10 mouse cellular contexts compared by ENCODE assay signal in genomic region chr16:10767158-10767557, GRCm38 (mm10). TPM values are rescaled to one million over a fixed set of nuclear protein-coding genes. Genes with fewer than 3 reads are reported as not detected.
A peak's percentile ranks its signal among the peaks of the same experiment; 100 is the strongest.
DNase-seq lines count a peak whose midpoint lies in the region; ATAC-seq lines count a peak whose summit lies in the region.
"Had no signal": no experiment of that assay in that cellular context is flagged by ENCODE, and none has a peak within 500 bp of the region (broad histone marks: within the 10 kb centered on the region; RNA-seq: fewer than 3 reads in every experiment).

No protein-coding gene starts in this region.

- no peaks in the 10 kb centered on the region for H3K27me3 ChIP-seq in midbrain, embryonic 14.5 days (ENCODE audit: control insufficient read depth, insufficient read depth, low read length)
- no peaks in the 10 kb centered on the region for H3K27me3 ChIP-seq in midbrain, embryonic 15.5 days (replicated peaks)

- H3K4me3 ChIP-seq in midbrain, embryonic 14.5 days (replicated peaks; ENCODE audit: low read depth, low read length), result no peak overlapping the region
- H3K4me3 ChIP-seq in midbrain, embryonic 15.5 days, result no peak overlapping the region
- H3K4me3 ChIP-seq: myocyte had no signal

- H3K9ac ChIP-seq in midbrain, embryonic 14.5 days (replicated peaks; ENCODE audit: low read length), result no peak overlapping the region
- H3K9ac ChIP-seq in midbrain, embryonic 15.5 days, result no peak overlapping the region

- H3K4me1 ChIP-seq in midbrain, embryonic 14.5 days (ENCODE audit: control insufficient read depth, insufficient read depth, low read length), result no peaks in the 10 kb centered on the region
- H3K4me1 ChIP-seq in midbrain, embryonic 15.5 days, result no peaks in the 10 kb centered on the region

- peak; percentile 79 for DNase-seq in midbrain, embryonic 14.5 days
- DNase-seq in T-cell, adult 2 months (ENCODE audit: low spot score), result peak; percentile 79
- DNase-seq in cerebellum, postnatal 14 days, result peak; percentile 82 to 88
- DNase-seq in heart, postnatal 36 days, result peak; percentile 73 to 75
- peak; percentile 21 to 48 for DNase-seq in left cerebral cortex, postnatal 36 days (ENCODE audit: low spot score in 2 of 2)
- DNase-seq in retina, postnatal 7 days (ENCODE audit: low read depth, low spot score), result peak; percentile 43

- H3K27ac ChIP-seq in midbrain, embryonic 14.5 days (replicated peaks; ENCODE audit: low read depth, low read length), result no peak overlapping the region
- no peak overlapping the region for H3K27ac ChIP-seq in midbrain, embryonic 15.5 days

- no peaks in the 10 kb centered on the region for H3K9me3 ChIP-seq in midbrain, embryonic 14.5 days (ENCODE audit: control insufficient read depth, low read length)
- no peaks in the 10 kb centered on the region for H3K9me3 ChIP-seq in midbrain, embryonic 15.5 days

- intact Hi-C loops in heart, postnatal 36 days (cut with DNase I), result loop anchor here (2.0 to 5.0 kb wide), 2 partner anchors 100 to 126 kb away; no protein-coding TSS in a partner anchor
- intact Hi-C loops in left cerebral cortex, postnatal 36 days (cut with DNase I), result no loop called here

- no peaks in the 10 kb centered on the region for H3K36me3 ChIP-seq in midbrain, embryonic 14.5 days (ENCODE audit: control insufficient read depth, insufficient read depth, low read length)
- no peaks in the 10 kb centered on the region for H3K36me3 ChIP-seq in midbrain, embryonic 15.5 days (replicated peaks)

- no peak overlapping the region for H3K4me2 ChIP-seq in midbrain, embryonic 14.5 days (ENCODE audit: low read length)
- H3K4me2 ChIP-seq in midbrain, embryonic 15.5 days, result no peak overlapping the region

- no peak for ATAC-seq in midbrain, embryonic 14.5 days (ENCODE audit: low FRiP score, low TSS enrichment)
- no peak for ATAC-seq in midbrain, embryonic 15.5 days (replicated peaks)
- ATAC-seq in monocyte, adult 5-6 weeks (replicated peaks; ENCODE audit: insufficient number of reproducible peaks, low FRiP score, low TSS enrichment, poor library complexity, severe bottlenecking), result no peak

- WGBS in midbrain, embryonic 14.5 days, result 36% methylated on average over 4 of the region's 4 CpGs
- WGBS in midbrain, embryonic 15.5 days, result 40% methylated on average over 4 of the region's 4 CpGs

RNA-seq across cellular contexts. Expression of gene Socs1, which starts 18.2 kb away (rescaled TPM):
- polyA plus RNA-seq in midbrain, embryonic 14.5 days (2014; fragmentation: Nextera tagmentation; extraction: Ambion mirVana), result 2.5 and 2.7 TPM in 2 replicates
- polyA plus RNA-seq in midbrain, embryonic 15.5 days (2015; fragmentation: Nextera tagmentation; extraction: Ambion mirVana), result 3.4 and 3.9 TPM in 2 replicates
- under 1 TPM; 0.33 to 0.49 TPM for total RNA-seq in heart, postnatal 36 days (2021)
- 1 to 10 TPM in 1 of 2 experiments, under 1 TPM in 1; 0.52 to 1.0 TPM for total RNA-seq in left cerebral cortex, postnatal 36 days (2021)
- 1.4 to 6.3 TPM (median 1.5 TPM) in 3 replicates for total RNA-seq in monocyte, adult 5-6 weeks (2017)

RNA-seq across cellular contexts. Expression of gene Tnp2, which starts 21.3 kb away (rescaled TPM):
- not detected in 2 replicates for polyA plus RNA-seq in midbrain, embryonic 14.5 days (2014; fragmentation: Nextera tagmentation; extraction: Ambion mirVana)
- polyA plus RNA-seq in midbrain, embryonic 15.5 days (2015; fragmentation: Nextera tagmentation; extraction: Ambion mirVana), result not detected in 2 replicates
- total RNA-seq in heart, postnatal 36 days (2021), result not detected
- not detected for total RNA-seq in left cerebral cortex, postnatal 36 days (2021)
- 6.7 TPM in 1 of 3 replicates, not detected in the others for total RNA-seq in monocyte, adult 5-6 weeks (2017)
- total RNA-seq: gastrocnemius, adult 8-10 months had no signal

RNA-seq across cellular contexts. Expression of gene Prm3, which starts 23.6 kb away (rescaled TPM):
- polyA plus RNA-seq in midbrain, embryonic 14.5 days (2014; fragmentation: Nextera tagmentation; extraction: Ambion mirVana), result not detected in 2 replicates
- not detected in 2 replicates for polyA plus RNA-seq in midbrain, embryonic 15.5 days (2015; fragmentation: Nextera tagmentation; extraction: Ambion mirVana)
- total RNA-seq in heart, postnatal 36 days (2021), result not detected
- total RNA-seq in left cerebral cortex, postnatal 36 days (2021), result not detected
- not detected in 3 replicates for total RNA-seq in monocyte, adult 5-6 weeks (2017)
- total RNA-seq: gastrocnemius, adult 8-10 months had no signal
- polyA plus RNA-seq: myocyte had no signal

RNA-seq across cellular contexts. Expression of gene Prm2, which starts 28.8 kb away (rescaled TPM):
- polyA plus RNA-seq in midbrain, embryonic 14.5 days (2014; fragmentation: Nextera tagmentation; extraction: Ambion mirVana), result not detected in 2 replicates
- not detected in 2 replicates for polyA plus RNA-seq in midbrain, embryonic 15.5 days (2015; fragmentation: Nextera tagmentation; extraction: Ambion mirVana)
- total RNA-seq in heart, postnatal 36 days (2021), result not detected
- not detected for total RNA-seq in left cerebral cortex, postnatal 36 days (2021)
- total RNA-seq in monocyte, adult 5-6 weeks (2017), result 6.1 to 11.8 TPM in 2 of 3 replicates, not detected in the other
- total RNA-seq: gastrocnemius, adult 8-10 months had no signal
- polyA plus RNA-seq: myocyte had no signal

RNA-seq across cellular contexts. Expression of gene Prm1, which starts 38.5 kb away (rescaled TPM):
- 0.74 TPM in 1 of 2 replicates, not detected in the other for polyA plus RNA-seq in midbrain, embryonic 14.5 days (2014; fragmentation: Nextera tagmentation; extraction: Ambion mirVana)
- polyA plus RNA-seq in midbrain, embryonic 15.5 days (2015; fragmentation: Nextera tagmentation; extraction: Ambion mirVana), result 0.41 and 0.42 TPM in 2 replicates
- not detected for total RNA-seq in heart, postnatal 36 days (2021)
- not detected for total RNA-seq in left cerebral cortex, postnatal 36 days (2021)
- total RNA-seq in monocyte, adult 5-6 weeks (2017), result 1.5 to 7.7 TPM in 2 of 3 replicates, not detected in the other
- total RNA-seq: gastrocnemius, adult 8-10 months had no signal
- polyA plus RNA-seq: myocyte had no signal

Comparison
In these comparisons a context has a peak if more than half of its experiments do, and no peak if none do; other contexts are left out.
1. DNase-seq: peak in every context shown above with its lines; median percentile 85 in cerebellum, postnatal 14 days; 79 in midbrain, embryonic 14.5 days; 79 in T-cell, adult 2 months; 74 in heart, postnatal 36 days; 43 in retina, postnatal 7 days; 34 in left cerebral cortex, postnatal 36 days.